Mouse (Mus musculus): ENCODE data around the gene Arpc5l.
"Not testable (repeated sequence)": the region's sequence is repeated elsewhere in the genome, so short reads cannot be mapped to it uniquely, and the experiment has no call there.

The Arpc5l gene

GRCm38 (mm10) chr2:39000587-39000919 lies 4.6 kb upstream of the Arpc5l start:
- DNase-seq: no peak

GRCm38 (mm10) chr2:39001866-39002265 lies 3.3 kb upstream of the Arpc5l start:
- no peak for DNase-seq

GRCm38 (mm10) chr2:39003106-39003505 lies 2.0 kb upstream of the Arpc5l start:
- DNase-seq: no peak

GRCm38 (mm10) chr2:39003512-39003911 lies 1.6 kb upstream of the Arpc5l start:
- DNase-seq: no peak

- peak; percentile 22 for DNase-seq
These were observed 776 bp upstream of the Arpc5l start for GRCm38 (mm10) chr2:39004372-39004771.

- peak; percentile 67 for DNase-seq
These were observed 479 bp downstream of the Arpc5l start, which contains the start of gene Rpl35 for GRCm38 (mm10) chr2:39005574-39006079. Gene Rpl35 (minus strand): TSS chr2:39005624.

- DNase-seq: no peak
These were observed 1.1 kb downstream of the Arpc5l start for GRCm38 (mm10) chr2:39006149-39006730.

GRCm38 (mm10) chr2:39007865-39008264 lies 2.7 kb downstream of the Arpc5l start:
- peak; percentile 96 for DNase-seq

GRCm38 (mm10) chr2:39008350-39008851 lies 3.3 kb downstream of the Arpc5l start:
- no peak for DNase-seq

GRCm38 (mm10) chr2:39008954-39009365 lies 3.8 kb downstream of the Arpc5l start:
- DNase-seq: peak; percentile 79

- DNase-seq: not testable (repeated sequence)
These were observed 5.0 kb downstream of the Arpc5l start for GRCm38 (mm10) chr2:39010144-39010543.

GRCm38 (mm10) chr2:39011264-39011663 lies 6.1 kb downstream of the Arpc5l start:
- DNase-seq: no peak

GRCm38 (mm10) chr2:39011971-39012370 lies 6.8 kb downstream of the Arpc5l start:
- DNase-seq: no peak

GRCm38 (mm10) chr2:39012768-39013279 lies 7.7 kb downstream of the Arpc5l start:
- DNase-seq: no peak

GRCm38 (mm10) chr2:39016581-39016980 lies 11.4 kb downstream of the Arpc5l start:
- no peak for DNase-seq

GRCm38 (mm10) chr2:39020004-39020403 lies 14.9 kb downstream of the Arpc5l start:
- DNase-seq: no peak

- DNase-seq: no peak
These were observed 26.5 kb downstream of the Arpc5l start for GRCm38 (mm10) chr2:39031611-39032010.

- DNase-seq: no peak
These were observed 35.1 kb downstream of the Arpc5l start for GRCm38 (mm10) chr2:39040215-39040614.

GRCm38 (mm10) chr2:39048515-39048914 lies 43.4 kb downstream of the Arpc5l start:
- DNase-seq: no peak

- no peak for DNase-seq
These were observed 59.7 kb downstream of the Arpc5l start for GRCm38 (mm10) chr2:39064687-39065399.
